Mouse (Mus musculus): Measurements from ENCODE around the gene H1foo.

The H1foo gene

DNA sequence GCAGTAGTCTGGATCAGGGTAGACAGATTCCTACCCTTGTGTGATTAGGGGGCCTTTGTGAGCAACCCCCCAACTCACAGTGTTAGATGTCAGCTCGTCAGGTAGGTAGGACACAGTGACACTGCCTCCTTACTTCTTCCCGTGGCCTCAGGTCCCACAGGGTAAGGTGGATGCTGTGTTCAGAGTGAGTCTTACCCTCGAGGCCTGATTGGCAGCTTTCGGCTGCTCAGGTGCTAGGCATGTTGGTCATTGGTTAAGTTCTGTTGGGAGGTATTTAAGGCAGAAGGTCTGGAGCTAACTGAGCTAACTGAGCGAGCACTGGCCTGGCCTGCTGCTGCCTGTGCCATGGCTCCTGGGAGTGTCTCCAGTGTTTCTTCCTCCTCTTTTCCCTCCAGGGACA is at the start of gene H1foo:
TSS of gene H1foo (plus strand) at position 301 of the 400 bp plus-strand sequence.
- DNase-seq (ENCODE audit: low read depth in 2 of 2, low spot score in 2 of 2): no peak

DNA sequence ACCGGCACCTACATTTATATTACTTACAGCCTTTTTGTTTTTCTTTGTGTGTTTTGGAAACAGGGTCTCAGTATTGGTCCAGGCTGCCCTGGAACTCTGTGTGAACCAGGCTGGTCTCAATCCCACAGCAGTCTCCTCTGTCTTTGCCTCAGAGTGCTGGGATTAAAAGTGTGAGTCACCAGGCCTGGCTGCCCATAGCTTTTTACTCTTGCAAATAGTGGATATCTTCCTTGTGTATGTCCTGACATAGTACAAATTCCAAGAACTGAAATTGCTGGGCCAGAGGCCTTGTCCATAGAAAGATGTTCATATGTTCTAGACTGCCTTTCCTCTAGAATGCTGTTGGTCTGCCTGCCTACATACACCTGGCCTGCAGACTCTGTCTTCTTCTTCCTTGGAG is 48.4 kb upstream of the H1foo start:
- no peak for DNase-seq (ENCODE audit: low read depth in 2 of 2, low spot score in 2 of 2)

DNA sequence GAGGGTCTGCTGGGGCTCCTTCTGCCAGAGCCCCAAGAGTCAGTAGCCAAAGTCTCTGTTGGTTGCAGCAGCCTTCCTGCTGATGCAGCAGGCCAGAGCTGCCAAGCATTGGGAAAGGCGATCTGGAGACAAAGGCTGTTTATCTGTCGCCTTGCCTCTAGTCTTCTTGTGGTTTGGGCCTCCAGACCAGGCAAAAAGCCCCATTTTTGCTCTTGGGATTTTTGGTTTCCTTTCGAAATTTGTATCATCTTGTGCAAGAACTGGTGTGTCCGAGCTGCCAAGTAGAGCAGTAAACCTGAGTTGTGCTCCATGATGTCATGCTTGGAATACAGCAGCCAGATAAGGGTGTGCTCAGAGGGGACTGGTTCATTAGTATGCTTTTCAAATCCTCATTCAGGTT is 47.6 kb upstream of the H1foo start:
- DNase-seq (ENCODE audit: low read depth in 2 of 2, low spot score in 2 of 2): no peak

DNA sequence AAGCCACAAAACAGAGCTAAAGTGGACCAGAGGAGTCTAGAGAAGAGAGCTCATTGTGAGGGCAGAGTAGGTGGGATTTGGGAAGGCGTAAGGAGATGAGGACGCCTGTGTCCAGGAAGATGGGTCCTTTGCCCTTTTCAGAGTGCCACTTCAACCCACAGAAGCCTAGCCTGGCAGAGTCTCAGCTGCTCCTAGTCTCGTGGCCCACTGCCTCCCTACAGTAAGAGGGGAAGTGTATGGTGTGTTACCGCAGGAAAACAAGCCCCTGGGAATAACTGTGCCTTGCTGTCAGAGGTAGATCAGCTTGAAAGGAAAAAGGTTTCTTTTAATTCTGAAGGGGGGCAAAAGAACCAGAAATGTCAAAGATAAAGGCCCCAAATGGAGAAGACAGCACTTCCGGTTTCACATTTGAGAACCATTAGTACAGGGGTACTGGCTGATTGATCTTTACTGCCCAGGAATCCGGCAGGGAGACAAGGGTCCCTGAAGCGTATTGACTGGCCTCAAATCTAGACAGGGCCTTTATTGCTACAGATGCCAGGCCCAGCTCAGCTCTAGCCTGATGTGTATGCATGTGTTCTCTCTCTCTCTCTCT is 46.7 kb upstream of the H1foo start:
- DNase-seq (ENCODE audit: low read depth in 2 of 2, low spot score in 2 of 2): no peak

DNA sequence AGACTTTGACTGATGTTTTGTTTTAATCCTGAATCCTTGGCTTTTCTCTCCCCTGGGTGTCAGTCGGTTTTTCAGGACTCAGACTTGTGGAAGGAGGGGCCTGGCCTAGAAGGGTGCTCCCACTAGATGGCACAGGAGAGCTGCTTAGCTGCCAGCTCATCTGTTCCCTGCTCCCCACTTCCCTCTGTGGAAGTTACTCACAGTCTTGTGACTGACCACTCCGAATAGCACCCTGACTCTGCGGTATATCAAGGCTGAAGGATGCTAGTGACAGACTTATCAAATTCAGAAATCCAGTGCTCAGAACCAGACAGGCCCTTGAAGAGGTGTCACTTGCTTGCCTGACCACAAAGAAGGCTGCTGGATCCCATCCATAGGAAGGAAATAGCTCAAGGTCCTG is 43.7 kb upstream of the H1foo start:
- DNase-seq (ENCODE audit: low read depth in 2 of 2, low spot score in 2 of 2): no peak

DNA sequence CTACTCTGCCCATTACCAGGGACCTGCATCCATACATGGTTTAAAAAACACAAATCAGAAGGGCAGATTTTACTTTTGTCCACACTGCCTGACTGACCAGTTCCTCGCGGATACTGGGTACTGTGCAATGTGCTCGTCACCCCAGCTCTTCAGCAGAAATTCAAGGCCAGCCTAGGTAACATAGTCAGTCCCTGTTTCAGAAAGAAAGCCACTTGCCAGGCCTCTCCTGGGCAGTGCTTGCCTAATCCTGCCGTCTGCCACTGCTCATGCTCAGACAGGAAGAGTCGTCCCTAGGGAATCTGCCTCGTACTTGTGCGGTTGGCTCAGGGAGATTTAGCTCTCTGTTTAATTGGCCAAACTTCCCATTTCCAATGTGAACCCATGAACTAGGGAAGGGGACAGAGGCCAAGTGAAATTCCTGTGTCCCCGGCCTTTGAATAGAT is 43.2 kb upstream of the H1foo start:
- no peak for DNase-seq (ENCODE audit: low read depth in 2 of 2, low spot score in 2 of 2)

DNA sequence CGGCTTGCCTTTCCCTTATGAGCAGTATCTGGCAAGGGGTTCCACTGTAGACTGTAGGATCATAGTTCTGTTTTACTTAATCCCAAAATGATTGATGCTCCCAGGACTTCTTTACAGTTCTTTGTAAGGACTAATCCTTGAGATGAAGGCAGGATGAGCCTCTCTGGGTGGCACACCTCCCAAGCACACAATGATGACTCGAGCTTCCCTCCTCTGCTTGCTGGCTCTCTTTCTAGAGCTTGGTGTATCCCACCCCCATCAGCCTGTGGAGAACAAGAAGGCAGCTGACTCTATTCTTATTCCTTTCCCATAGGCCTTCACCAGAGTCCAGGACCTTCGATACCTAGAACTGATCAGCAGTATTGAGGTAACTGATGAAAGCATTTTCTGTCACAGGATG is 42.2 kb upstream of the H1foo start:
- no peak for DNase-seq (ENCODE audit: low read depth in 2 of 2, low spot score in 2 of 2)

DNA sequence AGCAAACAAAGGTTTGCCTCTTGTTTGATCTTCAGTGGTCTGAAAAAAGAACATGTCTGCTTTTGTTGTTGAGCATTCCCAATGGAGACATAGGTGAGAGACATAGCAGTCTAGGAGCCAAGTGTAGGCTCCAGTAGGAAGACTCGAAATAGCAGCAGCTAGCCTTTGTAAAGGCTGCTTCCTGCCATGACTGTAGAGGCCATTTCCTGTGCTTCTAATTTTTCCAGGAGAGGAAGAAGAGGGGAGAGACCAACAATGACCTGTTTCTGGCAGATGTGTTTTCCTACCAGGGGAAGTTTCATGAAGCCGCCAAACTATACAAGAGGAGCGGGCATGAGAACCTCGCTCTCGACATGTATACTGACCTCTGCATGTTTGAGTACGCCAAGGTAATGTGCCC is 39.2 kb upstream of the H1foo start:
- no peak for DNase-seq (ENCODE audit: low read depth in 2 of 2, low spot score in 2 of 2)

DNA sequence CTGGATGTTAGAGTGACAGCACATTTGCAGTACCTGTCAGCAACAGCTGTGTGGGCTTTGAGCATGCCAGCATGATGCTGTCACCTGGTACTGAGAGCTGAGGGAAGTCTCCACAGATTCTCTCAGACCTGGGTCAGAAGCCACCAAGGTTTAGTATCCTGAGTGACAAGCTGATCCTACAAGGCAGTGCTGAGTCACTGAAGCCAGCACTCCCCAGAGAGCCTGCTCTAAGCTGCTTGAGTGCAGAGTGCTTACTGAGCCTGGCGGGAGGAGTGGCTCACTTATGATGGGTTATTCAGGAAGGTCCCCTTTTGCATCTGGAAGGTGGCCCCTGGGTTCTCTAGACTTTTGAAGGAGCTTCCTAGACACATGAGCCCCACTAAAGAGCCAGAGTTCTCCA is 38.3 kb upstream of the H1foo start:
- no peak for DNase-seq (ENCODE audit: low read depth in 2 of 2, low spot score in 2 of 2)

DNA sequence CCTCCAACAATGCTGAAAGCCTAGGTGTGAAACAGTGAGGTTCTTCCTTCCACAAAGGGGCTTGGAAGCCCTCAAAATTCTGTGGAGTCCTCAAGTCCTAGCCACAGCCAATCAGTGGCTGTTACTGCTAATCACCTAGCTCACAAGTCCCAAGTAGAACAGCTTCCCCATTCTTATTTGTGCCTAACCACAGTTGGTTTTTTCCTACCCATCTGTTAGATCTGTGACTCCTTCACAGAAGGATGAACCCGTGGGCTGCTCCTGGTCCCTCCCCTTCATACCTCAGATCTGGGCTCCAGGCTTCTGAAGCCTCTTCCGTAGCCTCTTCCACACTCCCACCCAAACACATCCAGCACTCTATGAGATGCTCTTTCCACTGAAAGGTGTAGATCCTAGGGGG is 37.9 kb upstream of the H1foo start:
- no peak for DNase-seq (ENCODE audit: low read depth in 2 of 2, low spot score in 2 of 2)

DNA sequence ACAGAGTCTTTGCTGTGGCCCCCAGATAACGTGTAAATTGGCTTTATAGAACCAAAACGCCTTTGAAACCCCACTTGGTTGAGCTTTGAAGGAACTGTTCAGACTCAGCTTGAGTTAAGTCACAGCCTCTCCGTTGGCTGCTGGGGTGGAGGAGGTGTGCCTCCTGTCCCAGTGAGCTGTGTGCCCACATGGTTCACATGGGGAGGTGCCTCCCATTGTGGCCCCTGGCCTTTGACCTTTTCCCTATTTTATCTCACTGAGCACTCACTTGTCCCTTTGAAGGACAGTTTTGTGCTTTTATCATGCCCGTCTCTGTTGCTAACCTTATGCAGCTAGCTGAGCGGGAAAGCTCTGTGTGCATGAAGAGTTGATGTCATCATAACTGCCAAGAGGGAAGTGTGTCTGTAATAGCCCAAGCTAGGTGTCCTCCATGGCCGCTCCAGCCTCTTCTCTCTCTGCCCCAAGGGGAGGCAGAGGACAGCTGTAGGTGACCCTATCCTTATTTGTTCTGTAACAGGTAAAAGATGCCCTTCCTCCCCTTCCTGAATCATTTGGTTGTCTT is 36.2 kb upstream of the H1foo start:
- no peak for DNase-seq (ENCODE audit: low read depth in 2 of 2, low spot score in 2 of 2)

DNA sequence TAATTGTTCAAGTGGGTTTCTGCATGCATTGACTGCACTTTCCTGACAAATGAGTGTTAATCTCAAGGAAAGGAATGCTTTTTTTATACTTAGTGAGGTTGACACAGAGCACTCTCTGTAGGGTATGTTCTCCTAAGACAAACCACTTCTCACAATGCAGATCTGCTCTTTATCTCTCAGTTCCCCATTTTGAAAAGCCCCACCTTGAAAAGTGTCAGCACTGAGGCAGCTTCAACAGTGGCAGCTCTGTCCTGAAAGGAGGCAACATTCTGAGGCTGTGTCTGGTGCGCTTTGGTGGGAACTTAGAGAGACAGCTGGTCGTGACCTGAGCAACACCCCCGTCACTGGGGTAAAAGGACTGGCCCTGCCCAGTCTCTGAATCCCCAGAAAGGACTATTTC is 35.7 kb upstream of the H1foo start:
- no peak for DNase-seq (ENCODE audit: low read depth in 2 of 2, low spot score in 2 of 2)

DNA sequence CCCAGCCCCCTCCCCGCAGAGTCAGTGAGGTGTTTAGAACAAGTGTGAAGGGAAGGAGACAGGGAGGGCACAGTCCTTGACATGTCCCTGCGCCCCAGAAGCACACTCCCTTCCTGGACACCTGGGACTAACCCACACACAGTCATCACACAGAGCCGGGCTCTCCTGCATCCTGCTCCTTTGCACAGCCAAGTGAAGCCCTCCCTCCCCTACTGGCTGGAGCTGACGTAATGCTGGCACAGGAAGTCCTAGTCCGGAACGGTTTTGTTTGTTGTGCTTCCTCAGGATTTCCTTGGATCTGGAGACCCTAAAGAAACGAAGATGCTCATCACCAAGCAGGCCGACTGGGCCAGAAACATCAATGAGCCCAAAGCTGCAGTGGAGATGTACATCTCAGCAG is 34.8 kb upstream of the H1foo start:
- no peak for DNase-seq (ENCODE audit: low read depth in 2 of 2, low spot score in 2 of 2)

DNA sequence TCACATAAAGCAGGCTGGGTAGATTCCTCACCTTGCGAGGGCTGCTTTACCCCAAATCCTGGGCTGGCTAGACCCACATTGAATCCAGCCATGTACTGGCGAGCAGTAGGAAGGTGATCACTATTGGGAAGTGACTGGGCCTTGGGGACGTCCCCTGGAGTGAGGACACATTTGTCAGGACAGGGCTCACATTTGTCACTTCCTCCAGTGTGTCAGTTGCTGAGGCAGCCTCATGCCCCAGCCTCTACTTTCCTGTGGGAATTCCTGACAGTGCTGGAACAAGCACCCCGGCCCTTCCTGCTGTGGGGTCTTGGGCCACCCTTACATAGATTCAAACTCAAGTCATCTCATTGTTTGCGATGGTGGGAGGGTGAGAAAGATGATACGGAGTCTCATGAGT is 33.0 kb upstream of the H1foo start:
- DNase-seq (ENCODE audit: low read depth in 2 of 2, low spot score in 2 of 2): no peak

DNA sequence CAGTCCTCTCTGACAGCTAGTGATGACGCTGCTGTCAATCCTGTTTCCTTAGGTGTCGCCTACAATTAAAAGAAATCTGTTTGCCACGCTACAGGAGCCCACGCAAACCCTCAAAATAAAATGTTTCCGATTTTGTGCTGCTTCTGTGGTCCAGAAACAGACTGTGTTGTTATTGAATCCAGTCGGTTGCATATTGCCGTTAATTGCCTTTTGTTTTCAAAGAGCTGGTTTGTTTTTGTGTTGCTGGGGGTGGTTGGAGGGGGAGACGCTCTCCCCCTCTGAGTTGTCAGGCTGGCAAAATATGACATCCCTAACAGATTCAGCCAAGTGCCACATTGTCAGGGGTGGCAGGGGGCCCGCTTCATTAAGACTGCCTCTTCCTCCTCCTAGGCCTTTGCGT is 31.3 kb upstream of the H1foo start:
- no peak for DNase-seq (ENCODE audit: low read depth in 2 of 2, low spot score in 2 of 2)

DNA sequence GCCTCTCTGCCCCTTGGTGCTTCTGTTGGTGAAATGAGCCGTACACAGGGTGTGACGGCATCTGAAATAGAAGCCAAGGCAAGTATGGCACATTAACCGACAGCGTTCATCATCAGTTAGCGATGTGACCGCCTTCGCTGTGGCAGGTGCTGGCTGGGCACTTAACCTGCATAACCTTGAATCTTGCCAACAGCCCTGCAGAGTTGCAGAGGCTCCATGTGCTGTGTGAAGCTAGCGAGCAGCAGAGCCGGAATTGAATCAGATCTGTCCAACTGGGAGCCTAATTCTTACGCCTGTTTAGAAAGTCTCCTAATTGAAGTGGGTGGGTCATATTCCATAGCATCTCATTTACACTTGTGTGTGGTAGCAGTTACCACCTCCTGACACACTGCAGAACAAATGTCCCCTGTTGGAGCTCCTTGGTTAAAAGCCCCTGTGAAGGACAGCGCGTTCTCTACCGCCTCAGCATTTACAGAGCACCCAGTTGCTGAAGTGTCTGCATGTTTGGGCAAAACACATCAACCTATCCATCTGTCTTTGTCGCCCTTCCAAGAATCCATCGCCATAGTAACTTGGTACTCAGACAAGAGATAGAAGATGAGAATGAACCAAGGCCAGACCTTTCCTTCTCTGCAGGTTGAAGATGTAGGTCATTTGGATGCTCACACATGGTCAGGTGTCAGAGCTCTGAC is 30.1 kb upstream of the H1foo start:
- DNase-seq (ENCODE audit: low read depth in 2 of 2, low spot score in 2 of 2): no peak

DNA sequence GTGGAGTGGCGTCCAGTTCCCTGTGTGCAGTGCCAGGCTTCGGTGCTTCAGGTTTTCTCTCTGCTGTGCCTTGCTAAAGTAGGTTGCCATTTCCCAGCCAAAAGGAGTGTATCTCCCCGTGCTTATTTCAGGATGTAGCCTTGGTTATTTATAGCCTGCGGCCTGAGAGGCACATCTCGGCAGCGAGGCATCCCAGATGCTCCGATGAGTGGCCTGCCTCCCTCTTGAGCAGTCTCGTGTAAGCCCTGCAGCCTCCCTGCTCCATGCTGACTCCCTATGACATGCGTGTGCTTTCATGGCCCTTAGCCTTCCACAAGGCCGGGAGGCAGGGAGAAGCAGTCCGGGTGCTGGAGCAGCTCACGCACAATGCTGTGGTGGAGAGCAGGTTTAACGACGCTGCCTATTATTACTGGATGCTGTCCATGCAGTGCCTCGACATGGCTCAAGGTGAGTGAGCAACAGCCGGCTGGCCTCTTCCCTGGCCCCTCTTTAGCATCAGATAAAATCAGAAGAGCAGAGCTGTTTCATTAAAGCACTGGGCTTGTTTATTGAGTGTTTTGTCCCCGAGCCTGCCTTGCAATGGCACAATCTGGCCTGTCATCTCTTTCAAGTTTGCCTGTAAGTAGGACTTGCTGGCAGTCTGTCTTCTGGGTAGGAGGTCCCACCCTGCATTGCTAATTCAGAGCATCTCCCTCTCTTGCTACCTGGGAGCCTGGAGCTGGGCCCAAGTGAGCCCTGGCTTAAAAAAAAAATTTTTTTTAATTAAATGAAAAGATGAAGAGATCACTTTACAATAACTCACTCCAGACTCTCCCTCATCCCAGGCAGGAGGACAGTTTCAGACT is 28.9 kb upstream of the H1foo start:
- no peak for DNase-seq (ENCODE audit: low read depth in 2 of 2, low spot score in 2 of 2)

DNA sequence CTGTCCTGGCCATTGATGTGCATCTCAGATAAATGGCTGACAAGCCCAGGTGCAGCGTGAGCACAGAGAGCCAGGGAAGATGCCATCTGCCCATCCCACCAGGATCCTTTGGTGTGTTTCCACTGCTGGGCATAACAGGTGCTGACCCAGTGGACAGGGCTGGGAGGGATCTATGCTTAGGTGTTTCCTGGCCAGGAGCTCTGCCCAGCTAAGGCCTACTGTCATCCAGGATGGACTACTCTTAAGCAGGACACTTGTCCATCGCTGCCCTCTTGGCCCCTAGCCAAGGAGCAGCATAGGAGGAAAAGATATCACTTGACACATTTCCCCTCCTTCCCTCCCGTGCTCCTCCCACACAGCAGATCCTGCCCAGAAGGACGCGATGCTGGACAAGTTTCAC is 28.1 kb upstream of the H1foo start:
- DNase-seq (ENCODE audit: low read depth in 2 of 2, low spot score in 2 of 2): no peak

DNA sequence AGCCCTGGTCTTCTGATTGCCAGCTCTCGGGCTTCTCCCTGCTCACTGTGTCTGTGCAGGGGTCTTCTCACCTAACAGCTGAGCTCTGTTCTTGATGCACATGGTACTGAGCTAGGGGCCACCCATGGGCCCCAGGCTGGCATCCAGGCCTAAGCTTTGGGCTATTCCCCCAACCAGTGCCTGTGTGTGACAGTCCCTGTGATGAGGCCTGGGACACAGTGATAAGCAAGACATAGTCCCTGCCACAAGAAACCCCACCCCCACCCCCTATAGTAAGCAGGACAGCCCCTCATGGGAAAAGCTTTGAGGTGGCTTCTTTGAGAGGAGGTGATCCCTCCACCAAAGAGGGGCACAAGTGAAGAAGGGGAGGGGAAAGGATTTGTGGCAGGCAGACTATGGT is 26.1 kb upstream of the H1foo start:
- DNase-seq (ENCODE audit: low read depth in 2 of 2, low spot score in 2 of 2): no peak

DNA sequence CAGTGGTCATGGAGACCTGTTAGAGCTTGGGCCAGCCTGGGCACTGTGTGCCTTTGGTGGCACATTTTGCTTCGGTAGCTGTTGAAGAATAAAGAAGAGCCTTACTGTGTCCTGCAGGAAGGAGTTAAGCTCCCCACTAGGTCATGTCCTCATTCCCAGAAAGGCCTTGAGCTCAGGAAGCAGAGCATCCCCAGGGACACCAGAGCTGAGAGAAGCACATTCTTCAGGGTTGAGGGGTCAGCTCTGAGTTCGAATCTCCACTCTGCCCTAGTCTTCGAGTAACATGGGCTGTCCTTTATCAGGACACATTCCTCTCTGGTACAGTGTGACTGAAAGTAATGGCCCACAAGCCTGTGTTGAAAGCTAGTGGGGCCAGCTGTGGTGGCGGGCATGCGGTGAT is 24.9 kb upstream of the H1foo start:
- no peak for DNase-seq (ENCODE audit: low read depth in 2 of 2, low spot score in 2 of 2)

DNA sequence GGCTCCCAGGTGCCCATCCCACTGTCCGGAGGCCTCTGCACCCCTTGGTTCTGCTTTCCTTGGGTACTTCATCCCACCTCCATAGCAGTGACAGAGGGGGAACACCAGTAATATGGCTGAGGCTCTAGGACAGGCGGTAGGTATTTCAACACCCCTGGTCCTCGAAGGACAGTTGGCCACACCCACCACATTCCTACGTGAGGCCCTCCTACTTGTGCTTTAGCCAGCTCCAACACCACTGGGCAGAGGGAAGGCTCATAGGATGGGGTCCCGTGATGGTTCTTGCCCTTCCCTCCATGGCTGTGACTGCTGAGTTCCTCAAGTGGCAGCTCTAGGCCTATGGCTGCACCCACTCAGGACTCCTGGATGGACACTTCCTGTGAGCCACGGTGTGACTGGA is 19.9 kb upstream of the H1foo start:
- no peak for DNase-seq (ENCODE audit: low read depth in 2 of 2, low spot score in 2 of 2)

DNA sequence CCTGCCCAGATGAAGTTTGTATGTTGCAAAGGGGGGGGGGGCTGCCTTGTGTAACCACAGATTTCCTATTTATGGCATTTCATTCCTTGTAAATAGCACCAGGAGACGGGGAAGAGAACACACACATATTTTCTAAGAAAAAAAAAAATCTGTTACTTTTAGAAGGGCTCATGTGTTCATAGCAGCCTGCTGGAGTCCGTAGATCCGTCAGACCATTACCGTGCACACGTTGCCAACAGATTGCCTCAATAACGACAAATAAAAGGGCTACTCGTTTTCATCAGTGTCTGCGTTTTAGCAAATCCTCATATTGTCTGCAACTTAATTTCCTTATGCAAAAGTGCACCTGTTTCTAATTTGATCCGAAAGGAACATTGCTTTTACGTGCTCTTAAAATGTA is 18.3 kb upstream of the H1foo start:
- no peak for DNase-seq (ENCODE audit: low read depth in 2 of 2, low spot score in 2 of 2)

Data from CD8-positive naive resting alpha-beta T cell, adult 2 months (primary cell).